Mouse (Mus musculus) CH12.LX (cell line): ENCODE measurements at regions not wholly inside any gene's neighbourhood (a gene's known extent, or its start where the extent isn't known, plus 50 kb on each side); places are given as distances from the start of the nearest gene placed in this dataset.

ENCODE experiments used
- DNase-seq: peaks from one replicate; pipeline ENCODE4 v3.0.0-alpha.2; 2013; ENCODE audit errors: extremely low read depth
- H3K27ac ChIP-seq: 2 replicates; pipeline ENCODE4 v1.5.1; 2012; ENCODE audit warnings: low read depth, mild to moderate bottlenecking, control low read depth, moderate library complexity; ENCODE audit not compliant: insufficient read depth
- H3K27me3 ChIP-seq: replicated peaks from 2 replicates; pipeline ENCODE3; 2012; ENCODE audit warnings: inconsistent platforms
- H3K36me3 ChIP-seq, 2 experiments: replicated peaks in 1 of 2; 2 replicates each; pipeline versions ENCODE3 to v1.6.1; 2012; ENCODE audit warnings: inconsistent platforms in 1 of 2, low read length in 1 of 2, mild to moderate bottlenecking in 1 of 2, mixed read lengths in 1 of 2, moderate library complexity in 1 of 2; ENCODE audit not compliant: control insufficient read depth in 1 of 2, insufficient read depth in 1 of 2
- H3K4me1 ChIP-seq, 2 experiments: 2 replicates each; pipeline ENCODE4 v1.6.1; 2012; ENCODE audit warnings: inconsistent platforms in 1 of 2, moderate library complexity in 1 of 2; ENCODE audit not compliant: insufficient read depth in 2 of 2, control insufficient read depth in 1 of 2
- H3K4me2 ChIP-seq: 2 replicates; pipeline ENCODE4 v1.6.1; 2012; ENCODE audit warnings: low read depth, mild to moderate bottlenecking, control low read depth; ENCODE audit not compliant: poor library complexity, insufficient read depth, severe bottlenecking
- H3K4me3 ChIP-seq, 3 experiments: fragments of 150-350 bp in 1 of 3; sonication (generic) in 1 of 3; replicated peaks in 1 of 3; 2 replicates each; pipeline versions ENCODE3 to v1.5.1; 2011 to 2012; ENCODE audit warnings: low read depth in 2 of 3, low read length in 2 of 3, mild to moderate bottlenecking in 2 of 3, moderate library complexity in 2 of 3, control low read depth in 1 of 3, improper control_type of control experiment in 1 of 3, inconsistent platforms in 1 of 3, mixed read lengths in 1 of 3; ENCODE audit not compliant: poor library complexity in 1 of 3
- H3K79me2 ChIP-seq: replicated peaks from 2 replicates; pipeline ENCODE4 v1.6.1; 2012; ENCODE audit warnings: mild to moderate bottlenecking, moderate library complexity; ENCODE audit not compliant: control insufficient read depth, poor library complexity, insufficient read depth, severe bottlenecking; ENCODE audit errors: extremely low read depth
- H3K9ac ChIP-seq: 2 replicates; pipeline ENCODE4 v1.6.1; 2012; ENCODE audit warnings: low read depth, mild to moderate bottlenecking, control low read depth, moderate library complexity; ENCODE audit not compliant: insufficient read depth
- H3K9me3 ChIP-seq: replicated peaks from 2 replicates; pipeline ENCODE3; 2012; ENCODE audit warnings: low read length, inconsistent platforms, mixed read lengths
- BHLHE40 ChIP-seq: IDR thresholded peaks from 2 replicates; pipeline ENCODE4 v1.6.1; 2011; ENCODE audit warnings: mild to moderate bottlenecking, low read depth, low read length, improper control_type of control experiment
- CHD2 ChIP-seq: IDR thresholded peaks from 2 replicates; pipeline ENCODE4 v1.6.1; 2011; ENCODE audit warnings: low read length, improper control_type of control experiment
- E2F4 ChIP-seq: IDR thresholded peaks from 2 replicates; pipeline ENCODE4 v1.6.1; 2011; ENCODE audit warnings: low read depth, low read length, improper control_type of control experiment; ENCODE audit not compliant: insufficient replicate concordance
- EP300 ChIP-seq: IDR thresholded peaks from 2 replicates; pipeline ENCODE4 v1.6.1; 2011; ENCODE audit warnings: low read length, improper control_type of control experiment
- ETS1 ChIP-seq: conservative IDR thresholded peaks from 2 replicates; pipeline ENCODE4 v1.6.1; 2012; ENCODE audit warnings: low read depth, mild to moderate bottlenecking, inconsistent platforms, low read length, improper control_type of control experiment, moderate library complexity
- IRF4 ChIP-seq: IDR thresholded peaks from 2 replicates; pipeline ENCODE4 v1.6.1; 2014; ENCODE audit warnings: low read depth, mild to moderate bottlenecking, inconsistent platforms, low read length, improper control_type of control experiment
- JUN ChIP-seq: IDR thresholded peaks from 2 replicates; pipeline ENCODE4 v1.6.1; 2011; ENCODE audit warnings: low read depth, mild to moderate bottlenecking, low read length, improper control_type of control experiment, moderate library complexity; ENCODE audit not compliant: insufficient read depth
- JUND ChIP-seq: conservative IDR thresholded peaks from 2 replicates; pipeline ENCODE4 v1.6.1; 2011; ENCODE audit warnings: low read depth, low read length, improper control_type of control experiment
- MAFK ChIP-seq: IDR thresholded peaks from 2 replicates; pipeline ENCODE4 v1.6.1; 2011; ENCODE audit warnings: low read length, improper control_type of control experiment; ENCODE audit not compliant: insufficient replicate concordance
- MAX ChIP-seq: IDR thresholded peaks from 2 replicates; pipeline ENCODE4 v1.6.1; 2011; ENCODE audit warnings: low read length, improper control_type of control experiment
- MAZ ChIP-seq: IDR thresholded peaks from 2 replicates; pipeline ENCODE4 v1.6.1; 2012; ENCODE audit warnings: low read depth, mild to moderate bottlenecking, inconsistent platforms, low read length, improper control_type of control experiment, moderate library complexity
- MEF2A ChIP-seq: IDR thresholded peaks from 2 replicates; pipeline ENCODE4 v1.6.1; 2014; ENCODE audit warnings: low read depth, mild to moderate bottlenecking, inconsistent platforms, low read length, improper control_type of control experiment, borderline replicate concordance
- MYC ChIP-seq: IDR thresholded peaks from 2 replicates; pipeline ENCODE4 v1.6.1; 2011; ENCODE audit warnings: low read depth, mild to moderate bottlenecking, improper control_type of control experiment, low read length
- NELFE ChIP-seq: IDR thresholded peaks from 2 replicates; pipeline ENCODE4 v1.6.1; 2011; ENCODE audit warnings: low read depth, low read length, improper control_type of control experiment
- RAD21 ChIP-seq: IDR thresholded peaks from 2 replicates; pipeline ENCODE4 v1.6.1; 2011; ENCODE audit warnings: low read depth, mild to moderate bottlenecking, low read length, improper control_type of control experiment, moderate library complexity
- SIN3A ChIP-seq: IDR thresholded peaks from 2 replicates; pipeline ENCODE4 v1.6.1; 2012; ENCODE audit warnings: low read length, improper control_type of control experiment, inconsistent platforms
- SMC3 ChIP-seq: IDR thresholded peaks from 2 replicates; pipeline ENCODE4 v1.6.1; 2011; ENCODE audit warnings: low read depth, low read length, improper control_type of control experiment
- TBP ChIP-seq: conservative IDR thresholded peaks from 2 replicates; pipeline ENCODE4 v1.6.1; 2011; ENCODE audit warnings: low read depth, low read length, improper control_type of control experiment
- TCF12 ChIP-seq: IDR thresholded peaks from 2 replicates; pipeline ENCODE4 v1.6.1; 2014; ENCODE audit warnings: low read depth, mild to moderate bottlenecking, inconsistent platforms, low read length, improper control_type of control experiment
- ZC3H11A ChIP-seq: IDR thresholded peaks from 2 replicates; pipeline ENCODE4 v1.6.1; 2012; ENCODE audit warnings: low read depth, mild to moderate bottlenecking, inconsistent platforms, low read length, improper control_type of control experiment
- ZKSCAN1 ChIP-seq: IDR thresholded peaks from 2 replicates; pipeline ENCODE4 v1.6.1; 2012; ENCODE audit warnings: low read depth, inconsistent platforms, low read length, improper control_type of control experiment, borderline replicate concordance
- ZMIZ1 ChIP-seq: IDR thresholded peaks from 2 replicates; pipeline ENCODE4 v1.6.1; 2012; ENCODE audit warnings: low read depth, mild to moderate bottlenecking, inconsistent platforms, low read length, improper control_type of control experiment
- dilution Hi-C: fragments of 300-500 bp; cut with MboI; formaldehyde crosslinking; loops from 2 replicates; pipeline ENCODE4 v1.14.3; 2020; ENCODE audit warnings: low sequenced_read_pairs; ENCODE audit not compliant: extremely low pct_unique_long_range_greater_than_20kb, extremely low pct_ligation_motif_present
- in situ Hi-C: fragments of 300-500 bp; cut with MboI; formaldehyde crosslinking; loops from 3 replicates; pipeline ENCODE4 v1.14.3; 2019; ENCODE audit warnings: low sequenced_read_pairs, low pct_ligation_motif_present, low pct_unique_long_range_greater_than_20kb, mixed read lengths

DNA sequence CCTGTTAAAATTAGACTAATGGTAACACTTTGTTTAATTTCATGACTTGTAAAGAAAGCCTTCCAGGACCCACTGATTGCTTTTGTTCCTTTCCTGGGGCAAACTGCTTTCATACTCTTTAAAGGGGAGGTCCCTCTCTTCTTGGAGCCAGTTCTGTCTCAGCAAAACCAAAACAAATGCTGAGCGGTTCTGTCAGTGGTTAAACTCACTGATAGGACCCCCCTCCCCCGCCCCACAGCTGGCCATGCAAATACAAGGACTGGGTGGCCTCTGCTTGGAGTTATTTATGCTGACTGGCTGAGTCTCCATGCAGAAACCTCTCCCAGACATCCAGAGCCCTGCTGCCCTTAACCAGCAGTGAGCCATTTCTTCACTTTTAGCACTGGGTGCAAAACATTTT is 127.6 kb upstream of the Sox4 start:
- peak; percentile 79 for DNase-seq
- TF ChIP-seq ETS1 (peak; percentile 73), IRF4 (peak; percentile 61; the same call in 1 of the 2 replicates), BHLHE40 (0 out of 2 replicates have a peak, but pooled peaks have one; percentile 25), JUND (no peak), MEF2A (peak; percentile 63; the same call in 1 of the 2 replicates), CHD2 (peak; percentile 28; the same call in 1 of the 2 replicates), EP300 (peak; percentile 60), TCF12 (peak; percentile 74), SIN3A (0 out of 2 replicates have a peak, but pooled peaks have one; percentile 46), SMC3 (no peak), MAFK (0 out of 2 replicates have a peak, but pooled peaks have one; percentile 43), ZKSCAN1 (no peak), RAD21 (no peak), JUN (no peak), TBP (no peak), MAZ (peak; percentile 81), ZMIZ1 (no peak), E2F4 (no peak), MYC (no peak), ZC3H11A (no peak), NELFE (no peak)
- dilution Hi-C loops: no loop called here
- no peaks in the 10 kb centered on the region for H3K36me3 ChIP-seq
- no peaks in the 10 kb centered on the region for H3K27me3 ChIP-seq
- peak overlapping the region; percentile 25; the same call in 1 of the 2 replicates for H3K4me2 ChIP-seq
- H3K79me2 ChIP-seq: no peaks in the 10 kb centered on the region
- H3K4me1 ChIP-seq: peaks cover 0 to 25% of the 10 kb centered on the region in 2 experiments; a peak in 2 of 4 replicates
- H3K9me3 ChIP-seq: no peaks in the 10 kb centered on the region
- no peak overlapping the region for H3K27ac ChIP-seq
- in situ Hi-C loops: no loop called here
- no peak overlapping the region for H3K4me3 ChIP-seq
- no peak overlapping the region for H3K9ac ChIP-seq

DNA sequence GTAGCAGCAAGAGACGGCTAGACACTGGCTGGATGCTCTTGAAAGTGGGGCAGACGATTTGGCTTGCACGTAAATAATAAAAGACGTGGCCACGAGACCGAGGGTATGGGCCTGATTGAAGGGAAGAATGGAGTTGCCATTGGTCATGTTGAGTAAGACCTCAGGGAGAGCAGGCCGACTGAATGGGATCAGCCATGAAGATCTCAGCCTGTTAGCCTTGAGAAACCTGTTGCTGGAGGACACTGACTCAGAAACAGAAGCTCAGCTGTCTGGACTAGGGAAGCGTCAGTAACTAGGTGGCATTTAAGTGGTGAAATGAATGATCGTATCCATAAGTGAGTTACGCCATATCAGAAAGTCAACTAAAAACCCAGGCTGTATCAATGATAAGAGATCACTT is 126.3 kb upstream of the Sox4 start:
- H3K27me3 ChIP-seq: no peaks in the 10 kb centered on the region
- no peak overlapping the region for H3K4me2 ChIP-seq
- H3K27ac ChIP-seq: no peak overlapping the region
- in situ Hi-C loops (no loop called here), dilution Hi-C loops (no loop called here)
- no peaks in the 10 kb centered on the region for H3K9me3 ChIP-seq
- no peaks in the 10 kb centered on the region for H3K36me3 ChIP-seq
- H3K4me3 ChIP-seq: no peak overlapping the region
- H3K4me1 ChIP-seq: peaks cover 0 to 25% of the 10 kb centered on the region in 2 experiments; a peak in 2 of 4 replicates
- DNase-seq: no peak
- no peak overlapping the region for H3K9ac ChIP-seq
- H3K79me2 ChIP-seq: no peaks in the 10 kb centered on the region
- TF ChIP-seq TCF12: no peak
- no peak for TF ChIP-seq JUND
- no peak for TF ChIP-seq MAX
